Mouse (Mus musculus) olfactory bulb, adult 2 months (tissue): Measurements from ENCODE around the gene Zfp719.

ENCODE experiments used
- CTCF ChIP-seq: fragments of 200-500 bp; IDR thresholded peaks from 2 replicates; pipeline ENCODE4 v1.5.1; 2012; ENCODE audit warnings: low read depth, mild to moderate bottlenecking, low read length, moderate library complexity; ENCODE audit not compliant: insufficient read depth
- POLR2A ChIP-seq: fragments of 200-500 bp; IDR thresholded peaks from 2 replicates; pipeline ENCODE4 v1.6.1; 2012; ENCODE audit warnings: mild to moderate bottlenecking, low read depth, low read length, moderate library complexity; ENCODE audit not compliant: insufficient read depth

GRCm38 (mm10) chr7:43538524-43538923 lies 40.9 kb upstream of the Zfp719 start:
- no peak for TF ChIP-seq POLR2A
- TF ChIP-seq CTCF, result no peak
